Mouse (Mus musculus): ENCODE measurements around the gene Prox1.

DNA sequence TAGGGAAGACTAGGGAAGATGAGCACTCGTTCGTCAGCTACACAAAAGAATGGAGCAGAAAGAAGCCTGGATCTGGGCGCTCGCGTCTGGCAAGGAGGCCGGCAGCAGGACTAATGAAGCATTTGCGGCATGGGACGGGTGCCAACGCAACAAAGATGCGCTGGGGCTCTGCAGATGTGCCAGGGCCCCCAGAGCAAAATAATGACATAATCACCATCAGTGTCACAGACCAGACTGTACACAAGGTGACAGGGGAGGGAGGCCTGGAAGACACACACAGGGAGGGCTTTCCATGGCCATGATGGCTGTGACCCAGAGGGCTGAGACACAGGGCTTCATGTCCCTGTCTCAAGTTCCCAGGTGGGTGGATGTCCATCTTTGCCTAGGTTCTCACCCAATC is 32.6 kb downstream of the Prox1 start:
- TF ChIP-seq POLR2A (IDR thresholded peaks at IDR 0.05; ENCODE audit: borderline replicate concordance, extremely low read depth, low read depth, low read length) (no peak), CTCF (IDR thresholded peaks at IDR 0.05; ENCODE audit: insufficient read depth, low read length) (no peak)

Measured in lung, adult 2 months (tissue).